Comparison of ENCODE assay signal across 8 mouse cellular contexts in the genomic region with DNA sequence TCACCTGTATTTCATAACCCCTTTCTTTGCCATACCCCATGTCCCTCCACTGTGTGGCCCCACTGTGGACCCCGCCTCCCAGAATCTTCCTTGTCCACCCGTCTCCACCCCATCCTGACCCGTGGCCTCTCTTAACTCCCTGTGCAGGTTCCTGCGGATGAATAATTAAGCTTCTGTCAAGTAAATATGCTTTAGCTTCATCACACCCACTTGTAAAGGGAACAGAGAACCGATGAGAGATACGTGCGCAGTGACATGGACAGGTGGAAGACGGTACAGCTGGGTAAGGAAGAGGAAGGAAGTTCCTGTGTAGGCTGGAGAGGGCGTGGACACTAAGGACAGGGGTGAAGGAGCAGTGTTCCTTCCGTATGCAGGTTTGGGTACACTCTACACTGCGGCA. TPM values are rescaled to one million over a fixed set of nuclear protein-coding genes. Genes with fewer than 3 reads are reported as not detected.
DNase-seq lines count a peak whose midpoint lies in the region; ATAC-seq lines count a peak whose summit lies in the region.

No protein-coding gene starts in this region.

- peak overlapping the region; percentile 88 for H3K9ac ChIP-seq in heart, embryonic 14.5 days (ENCODE audit: low read length)
- H3K9ac ChIP-seq in limb, embryonic 11.5 days (ENCODE audit: low read length): peak overlapping the region; percentile 34; the same call in 1 of the 2 replicates
- 0 out of 2 replicates have a peak overlapping the region, but pooled peaks have one; percentile 17 for H3K9ac ChIP-seq in midbrain, embryonic 16.5 days (ENCODE audit: low read depth, low read length)

- no peaks in the 10 kb centered on the region for H3K36me3 ChIP-seq in heart, embryonic 14.5 days (ENCODE audit: control insufficient read depth, insufficient read depth, low read length)
- no peaks in the 10 kb centered on the region for H3K36me3 ChIP-seq in limb, embryonic 11.5 days (ENCODE audit: control insufficient read depth, insufficient read depth, low read length)
- no peaks in the 10 kb centered on the region for H3K36me3 ChIP-seq in midbrain, embryonic 16.5 days (ENCODE audit: control insufficient read depth, insufficient read depth, low read length)

- ATAC-seq in heart, embryonic 14.5 days (ENCODE audit: insufficient number of reproducible peaks, insufficient read depth, low FRiP score, low read depth): no peak
- ATAC-seq in limb, embryonic 11.5 days (ENCODE audit: insufficient number of reproducible peaks, low FRiP score, low TSS enrichment, low read depth): peak; percentile 10; the same call in 1 of the 2 replicates
- ATAC-seq in midbrain, embryonic 16.5 days: peak; percentile 41; the same call in 1 of the 2 replicates

- WGBS in heart, embryonic 14.5 days: 12% methylated on average over 11 of the region's 11 CpGs
- 16% methylated on average over 11 of the region's 11 CpGs for WGBS in limb, embryonic 11.5 days
- WGBS in midbrain, embryonic 16.5 days: 17% methylated on average over 11 of the region's 11 CpGs

- H3K4me1 ChIP-seq in heart, embryonic 14.5 days (ENCODE audit: control insufficient read depth in 2 of 2, insufficient read depth in 2 of 2, low read length in 2 of 2): peaks cover 36 to 42% of the 10 kb centered on the region in 2 experiments
- H3K4me1 ChIP-seq in limb, embryonic 11.5 days (ENCODE audit: control insufficient read depth, insufficient read depth, low read length): peaks cover 30% of the 10 kb centered on the region
- H3K4me1 ChIP-seq in midbrain, embryonic 16.5 days (ENCODE audit: control insufficient read depth, insufficient read depth, low read length): peaks cover 9% of the 10 kb centered on the region

- peak; percentile 19 for DNase-seq in heart, adult 8-10 months (ENCODE audit: low spot score)
- DNase-seq in heart, postnatal 10 days: no peak
- no peak for DNase-seq in limb, embryonic 11.5 days (ENCODE audit: low spot score)
- no peak for DNase-seq in adrenal gland, postnatal 36 days
- DNase-seq in cerebellum, postnatal 4 days (ENCODE audit: low spot score in 2 of 2): no peak
- no peak for DNase-seq in urinary bladder, postnatal 10 days (ENCODE audit: low spot score)

- peak overlapping the region; percentile 53 to 73 for H3K27ac ChIP-seq in heart, embryonic 14.5 days (replicated peaks in 1 of 2; ENCODE audit: control insufficient read depth in 1 of 2, insufficient read depth in 1 of 2, low read depth in 2 of 2, low read length in 2 of 2)
- H3K27ac ChIP-seq in limb, embryonic 11.5 days (replicated peaks; ENCODE audit: low read depth, low read length): no peak overlapping the region
- no peak overlapping the region for H3K27ac ChIP-seq in midbrain, embryonic 16.5 days (ENCODE audit: low read length)

- intact Hi-C loops in heart, postnatal 10 days (cut with DNase I): no loop called here

- no peaks in the 10 kb centered on the region for H3K9me3 ChIP-seq in heart, embryonic 14.5 days (ENCODE audit: control insufficient read depth, low read length)
- no peaks in the 10 kb centered on the region for H3K9me3 ChIP-seq in limb, embryonic 11.5 days (ENCODE audit: control insufficient read depth, low read length)
- no peaks in the 10 kb centered on the region for H3K9me3 ChIP-seq in midbrain, embryonic 16.5 days (replicated peaks; ENCODE audit: control insufficient read depth, low read length, poor library complexity, severe bottlenecking)

- peak overlapping the region; percentile 86 for H3K4me2 ChIP-seq in heart, embryonic 14.5 days (ENCODE audit: low read length)
- H3K4me2 ChIP-seq in limb, embryonic 11.5 days (ENCODE audit: low read depth, severe bottlenecking): peak overlapping the region; percentile 79
- H3K4me2 ChIP-seq in midbrain, embryonic 16.5 days (ENCODE audit: low read length): peak overlapping the region; percentile 51

- H3K4me3 ChIP-seq in heart, embryonic 14.5 days (ENCODE audit: control insufficient read depth in 1 of 2, insufficient read depth in 1 of 2, low read depth in 1 of 2, low read length in 2 of 2): peak overlapping the region; percentile 62 to 81
- H3K4me3 ChIP-seq in limb, embryonic 11.5 days (ENCODE audit: low read depth, low read length): peak overlapping the region; percentile 43
- peak overlapping the region; percentile 39 for H3K4me3 ChIP-seq in midbrain, embryonic 16.5 days (ENCODE audit: low read depth, low read length)

- no peaks in the 10 kb centered on the region for H3K27me3 ChIP-seq in heart, embryonic 14.5 days (ENCODE audit: control insufficient read depth, insufficient read depth, low read length)
- no peaks in the 10 kb centered on the region for H3K27me3 ChIP-seq in limb, embryonic 11.5 days (ENCODE audit: control insufficient read depth, insufficient read depth, low read length)
- H3K27me3 ChIP-seq in midbrain, embryonic 16.5 days (ENCODE audit: control insufficient read depth, insufficient read depth, low read depth, low read length): peaks cover 4% of the 10 kb centered on the region; the same call in 1 of the 2 replicates

RNA-seq across cellular contexts. Expression of gene Hif3a, which starts 0.6 kb away (rescaled TPM):
- total RNA-seq in heart, adult 8-10 months (2022): 1 to 10 TPM in 2 of 4 experiments, under 1 TPM in 2; 0.80 to 3.1 (median 1.6) TPM
- 1 to 10 TPM; 1.5 to 7.1 TPM for total RNA-seq in heart, postnatal 10 days (2021)
- 43.7 and 51.6 TPM in 2 replicates for polyA plus RNA-seq in heart, embryonic 14.5 days (2014; fragmentation: Nextera tagmentation; extraction: Ambion mirVana)
- 8.9 and 9.6 TPM in 2 replicates for polyA plus RNA-seq in limb, embryonic 11.5 days (2014; fragmentation: Nextera tagmentation; extraction: Ambion mirVana)
- 4.0 and 5.7 TPM in 2 replicates for polyA plus RNA-seq in midbrain, embryonic 16.5 days (2015; fragmentation: Nextera tagmentation; extraction: Ambion mirVana)
- total RNA-seq in adrenal gland, postnatal 36 days (2021): 1 to 10 TPM; 1.6 to 2.7 TPM

RNA-seq across cellular contexts. Expression of gene Psg16, which starts 11.0 kb away (rescaled TPM):
- total RNA-seq in heart, adult 8-10 months (2022): under 1 TPM in 3 of 4 experiments, not detected in 1; 0.09 to 0.22 (median 0.14) TPM
- under 1 TPM in 1 of 2 experiments, not detected in 1; 0.10 TPM for total RNA-seq in heart, postnatal 10 days (2021)
- polyA plus RNA-seq in heart, embryonic 14.5 days (2014; fragmentation: Nextera tagmentation; extraction: Ambion mirVana): 0.16 and 0.23 TPM in 2 replicates
- polyA plus RNA-seq in limb, embryonic 11.5 days (2014; fragmentation: Nextera tagmentation; extraction: Ambion mirVana): 0.12 and 0.24 TPM in 2 replicates
- polyA plus RNA-seq in midbrain, embryonic 16.5 days (2015; fragmentation: Nextera tagmentation; extraction: Ambion mirVana): 5.7 and 7.2 TPM in 2 replicates
- under 1 TPM; 0.30 to 0.46 TPM for total RNA-seq in adrenal gland, postnatal 36 days (2021)

RNA-seq across cellular contexts. Expression of gene Ppp5c, which starts 35.1 kb away (rescaled TPM):
- 100 to 1,000 TPM in 2 of 4 experiments, 10 to 100 TPM in 2; 95.4 to 106 (median 99.0) TPM for total RNA-seq in heart, adult 8-10 months (2022)
- total RNA-seq in heart, postnatal 10 days (2021): 100 to 1,000 TPM; 104 to 105 TPM
- polyA plus RNA-seq in heart, embryonic 14.5 days (2014; fragmentation: Nextera tagmentation; extraction: Ambion mirVana): 88.4 and 89.1 TPM in 2 replicates
- polyA plus RNA-seq in limb, embryonic 11.5 days (2014; fragmentation: Nextera tagmentation; extraction: Ambion mirVana): 134 and 140 TPM in 2 replicates
- 118 and 127 TPM in 2 replicates for polyA plus RNA-seq in midbrain, embryonic 16.5 days (2015; fragmentation: Nextera tagmentation; extraction: Ambion mirVana)
- total RNA-seq in adrenal gland, postnatal 36 days (2021): 10 to 100 TPM; 71.5 to 87.2 TPM

Comparison
In these comparisons a context has a peak if more than half of its experiments do, and no peak if none do; other contexts are left out.
1. H3K27ac ChIP-seq: peak in heart, embryonic 14.5 days (2 of 2); none in limb, embryonic 11.5 days (single experiment) and midbrain, embryonic 16.5 days (single experiment).
2. H3K9ac ChIP-seq: peak in every context shown above with its lines; median percentile 88 in heart, embryonic 14.5 days; 34 in limb, embryonic 11.5 days; 17 in midbrain, embryonic 16.5 days.
3. Peak in every context shown above with its lines, with median percentiles within 50 percentile points of each other: H3K4me2 ChIP-seq and H3K4me3 ChIP-seq.